23 mouse cellular contexts compared by ENCODE assay signal in the genomic region with DNA sequence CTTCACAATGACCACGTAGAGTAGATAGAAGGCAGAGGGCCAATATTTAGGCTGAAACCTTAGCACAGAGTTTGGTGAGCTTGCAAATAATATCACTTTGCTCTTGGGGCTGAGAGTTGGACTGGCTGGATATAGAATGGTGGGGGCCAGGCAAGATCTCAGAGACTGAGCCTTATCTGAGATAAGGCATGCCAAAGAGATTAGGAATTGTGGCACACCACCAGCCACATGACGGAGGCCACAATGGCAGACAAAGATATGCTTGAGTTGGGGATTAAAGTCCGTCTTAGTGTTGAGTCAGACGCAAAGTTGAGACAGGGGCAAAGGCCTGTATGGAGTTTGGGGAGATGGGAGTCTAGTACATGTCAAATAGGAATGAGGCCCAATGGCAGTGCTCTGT. TPM values are rescaled to one million over a fixed set of nuclear protein-coding genes. Genes with fewer than 3 reads are reported as not detected.
"Had no signal": no experiment of that assay in that cellular context is flagged by ENCODE, and none has a peak within 500 bp of the region (broad histone marks: within the 10 kb centered on the region; RNA-seq: fewer than 3 reads in every experiment).

No protein-coding gene starts in this region.

- DNase-seq: lung, adult 18-20 months; lung, embryonic 14.5 days; lung, postnatal 10 days; lung, postnatal 4 days; midbrain, embryonic 14.5 days; retina, postnatal 1 day; right cerebral cortex, adult 18-20 months; right cerebral cortex, postnatal 25 days; right cerebral cortex, postnatal 4 days; spleen, adult 18-20 months; thymus, adult 18-20 months; thymus, postnatal 14 days; thymus, postnatal 36 days had no signal

- ATAC-seq: midbrain, embryonic 16.5 days had no signal

- H3K27ac ChIP-seq: midbrain, embryonic 10.5 days; midbrain, embryonic 12.5 days; neural tube, embryonic 13.5 days; neural tube, embryonic 15.5 days had no signal

- H3K36me3 ChIP-seq: midbrain, embryonic 10.5 days; midbrain, embryonic 12.5 days; neural tube, embryonic 13.5 days; neural tube, embryonic 15.5 days had no signal

- H3K4me2 ChIP-seq: lung, embryonic 14.5 days; midbrain, embryonic 12.5 days; neural tube, embryonic 13.5 days; neural tube, embryonic 15.5 days had no signal

- H3K9ac ChIP-seq: lung, embryonic 14.5 days; midbrain, embryonic 12.5 days; neural tube, embryonic 13.5 days; neural tube, embryonic 15.5 days had no signal

- H3K4me3 ChIP-seq: midbrain, embryonic 10.5 days; midbrain, embryonic 12.5 days; myocyte; neural tube, embryonic 13.5 days; neural tube, embryonic 15.5 days had no signal

- H3K4me1 ChIP-seq: midbrain, embryonic 10.5 days; midbrain, embryonic 12.5 days; neural tube, embryonic 13.5 days; neural tube, embryonic 15.5 days had no signal

- H3K27me3 ChIP-seq: midbrain, embryonic 12.5 days; neural tube, embryonic 13.5 days; neural tube, embryonic 15.5 days had no signal

- H3K9me3 ChIP-seq: midbrain, embryonic 10.5 days; midbrain, embryonic 12.5 days; neural tube, embryonic 13.5 days; neural tube, embryonic 15.5 days had no signal

RNA-seq across cellular contexts. Expression of gene C8b, which starts 26.0 kb away (rescaled TPM):
- total RNA-seq: megakaryocyte, adult 5-6 weeks; megakaryocyte-erythroid progenitor cell, adult 5-6 weeks had no signal
- polyA plus RNA-seq: lung, embryonic 14.5 days; midbrain, embryonic 12.5 days; midbrain, embryonic 14.5 days; midbrain, embryonic 16.5 days; myocyte; neural tube, embryonic 13.5 days; small intestine, adult 2 months; stomach, embryonic 14.5 days had no signal
